Mouse (Mus musculus): Measurements from ENCODE around the gene Dnal1.
"Not testable (repeated sequence)": the region's sequence is repeated elsewhere in the genome, so short reads cannot be mapped to it uniquely, and the experiment has no call there.

The Dnal1 gene

DNA sequence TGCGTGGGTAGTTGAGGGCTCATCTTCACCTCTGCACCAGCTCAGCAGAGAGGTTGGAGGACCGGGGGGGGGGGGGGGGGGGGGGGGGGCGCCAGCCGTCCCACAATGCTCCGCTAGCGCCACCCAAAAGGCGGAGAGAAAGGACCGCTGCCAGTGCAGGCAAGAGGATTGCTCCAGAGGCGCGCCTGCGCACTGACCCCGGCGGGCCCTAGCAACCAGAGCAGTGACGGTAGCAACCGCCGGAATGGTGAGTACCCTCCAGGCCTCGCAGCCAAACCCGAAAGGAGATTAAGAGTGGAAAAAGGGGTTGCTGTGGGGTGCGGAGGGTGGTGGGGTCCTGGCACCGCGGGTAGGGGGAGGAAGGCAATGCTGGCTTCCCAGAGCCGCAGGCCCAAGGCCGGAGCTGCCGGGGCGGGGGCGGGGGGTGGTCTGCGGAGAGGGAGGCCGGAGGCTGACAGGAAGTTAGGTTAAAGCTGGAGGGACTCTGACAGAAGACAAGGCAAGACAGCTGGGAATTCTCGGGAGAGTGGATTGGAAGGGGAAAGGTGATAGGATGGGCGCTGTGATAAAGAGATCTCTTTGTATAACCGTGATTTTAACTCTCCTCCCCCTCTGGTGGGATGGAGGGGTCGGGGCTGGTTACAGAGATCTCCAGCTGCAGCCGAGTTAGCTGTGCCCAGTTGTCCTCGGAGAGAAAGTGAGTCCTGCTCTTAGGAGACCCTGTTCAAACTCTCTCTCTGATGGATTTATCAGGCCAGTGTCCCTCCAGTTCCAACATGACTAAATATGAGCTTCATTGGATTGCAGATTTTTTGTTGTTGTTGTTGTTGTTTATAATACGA lies at the start of gene Dnal1:
Gene Dnal1 (plus strand): TSS at position 214 of the 842 bp plus-strand sequence.
- DNase-seq, result peak; percentile 94

DNA sequence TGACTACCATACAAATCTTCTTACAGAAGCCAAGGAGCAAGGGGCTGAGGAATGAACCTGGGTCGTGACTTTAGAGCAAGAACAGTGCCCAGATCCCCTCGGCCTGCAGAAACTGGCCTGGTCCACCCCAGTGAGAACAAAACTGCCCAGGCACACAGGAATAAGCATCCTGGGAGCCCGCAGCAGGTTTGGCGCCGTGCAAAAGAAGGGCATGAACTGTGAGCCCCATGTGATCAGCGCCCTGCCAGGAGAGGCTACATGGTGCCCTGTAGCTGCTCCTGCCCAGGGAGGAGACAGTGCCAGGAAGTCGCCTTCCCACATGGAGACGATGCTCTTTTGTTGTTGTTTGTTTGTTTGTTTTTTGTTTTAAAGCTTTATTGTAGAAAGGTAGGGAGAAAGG lies 49.5 kb upstream of the Dnal1 start:
- no peak for DNase-seq

DNA sequence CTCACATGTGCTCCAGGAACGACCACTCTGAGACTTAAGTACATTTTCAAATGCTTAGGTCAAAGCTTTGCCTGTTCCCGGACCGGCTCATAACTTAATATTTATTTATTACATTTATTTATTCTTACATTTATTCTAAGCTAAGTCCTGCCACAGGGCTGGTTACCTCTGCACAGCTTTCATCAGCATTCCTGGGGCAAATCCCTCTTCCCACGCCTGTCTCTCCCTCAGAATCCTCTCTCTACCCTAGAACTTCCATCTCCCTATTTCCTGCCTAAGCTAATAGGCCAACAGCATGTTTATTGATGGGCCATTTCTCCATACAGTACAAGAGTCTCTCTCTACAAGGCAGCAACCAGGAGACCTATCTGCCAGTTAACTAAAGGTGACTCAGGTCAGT lies 46.4 kb upstream of the Dnal1 start:
- no peak for DNase-seq

DNA sequence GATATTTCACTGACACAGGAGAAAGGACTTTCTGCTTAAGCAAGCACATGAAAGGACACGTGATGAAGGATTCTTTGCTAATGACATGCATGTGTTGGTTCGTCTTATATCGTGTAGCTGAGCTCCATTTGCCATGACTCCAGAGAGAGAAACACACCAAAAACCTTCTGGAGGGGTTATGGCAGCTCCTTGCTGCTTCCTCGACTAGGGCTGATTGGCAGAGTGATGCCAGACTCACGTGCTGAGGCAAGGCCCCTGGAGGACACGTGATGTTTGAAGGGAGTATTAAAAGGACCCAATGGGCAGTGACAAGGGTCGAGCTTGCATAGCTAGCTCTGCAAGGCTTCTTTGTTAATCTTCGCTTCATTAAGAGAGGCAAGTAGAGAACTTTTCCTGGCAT lies 45.9 kb upstream of the Dnal1 start:
- DNase-seq, result no peak

DNA sequence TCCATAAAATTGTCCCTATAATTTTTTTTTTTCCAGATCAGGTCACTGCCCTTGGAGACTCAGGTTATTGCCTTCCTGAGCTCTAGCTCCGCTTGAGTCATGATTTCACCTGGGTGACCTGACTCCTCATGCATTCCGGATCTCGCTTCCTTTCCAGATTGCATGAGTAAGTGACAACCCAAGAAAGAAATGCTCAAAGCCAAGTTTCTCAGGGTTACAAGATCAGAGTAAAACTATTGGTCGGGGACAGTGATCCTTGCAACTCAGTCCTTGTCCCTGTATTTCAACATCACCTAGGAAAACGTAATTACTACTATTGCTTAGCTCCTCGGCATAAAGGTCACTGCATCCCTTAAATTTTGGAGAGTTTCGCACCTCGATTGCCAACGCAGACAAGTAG lies 45.2 kb upstream of the Dnal1 start, which contains the start of gene Acot5:
Gene Acot5 (plus strand): TSS at position 340 of the 400 bp plus-strand sequence.
- no peak for DNase-seq

DNA sequence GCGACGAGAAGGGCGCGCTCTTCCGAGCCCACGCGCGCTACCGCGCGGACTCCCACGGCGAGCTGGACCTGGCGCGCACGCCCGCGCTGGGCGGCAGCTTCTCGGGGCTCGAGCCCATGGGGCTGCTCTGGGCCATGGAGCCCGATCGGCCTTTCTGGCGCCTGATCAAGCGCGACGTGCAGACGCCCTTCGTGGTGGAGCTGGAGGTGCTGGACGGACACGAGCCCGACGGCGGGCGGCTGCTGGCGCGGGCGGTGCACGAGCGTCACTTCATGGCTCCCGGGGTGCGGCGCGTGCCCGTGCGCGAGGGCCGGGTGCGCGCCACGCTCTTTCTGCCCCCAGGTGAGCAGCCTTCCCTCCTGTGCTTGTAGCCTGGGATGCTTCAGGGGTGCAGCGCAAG lies 44.6 kb upstream of the Dnal1 start:
- peak; percentile 19 for DNase-seq

DNA sequence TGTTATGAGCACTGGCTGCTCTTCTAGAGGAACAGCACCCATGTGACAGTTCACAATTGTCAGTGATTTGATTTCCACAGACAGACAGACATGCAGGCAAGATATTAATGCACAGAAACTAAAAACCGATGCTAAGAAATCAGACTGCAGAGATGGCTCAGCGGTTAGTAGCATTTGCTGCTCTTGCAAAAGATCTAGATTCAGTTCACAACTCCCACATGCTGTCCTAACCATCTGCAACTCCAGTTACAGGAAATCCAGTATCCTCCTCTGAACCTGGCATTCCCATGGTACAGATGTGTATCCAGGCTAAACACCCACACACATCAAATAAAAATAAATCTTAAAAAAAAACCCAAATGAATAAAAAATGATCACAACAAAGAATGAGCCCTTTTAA lies 42.5 kb upstream of the Dnal1 start:
- DNase-seq, result no peak

DNA sequence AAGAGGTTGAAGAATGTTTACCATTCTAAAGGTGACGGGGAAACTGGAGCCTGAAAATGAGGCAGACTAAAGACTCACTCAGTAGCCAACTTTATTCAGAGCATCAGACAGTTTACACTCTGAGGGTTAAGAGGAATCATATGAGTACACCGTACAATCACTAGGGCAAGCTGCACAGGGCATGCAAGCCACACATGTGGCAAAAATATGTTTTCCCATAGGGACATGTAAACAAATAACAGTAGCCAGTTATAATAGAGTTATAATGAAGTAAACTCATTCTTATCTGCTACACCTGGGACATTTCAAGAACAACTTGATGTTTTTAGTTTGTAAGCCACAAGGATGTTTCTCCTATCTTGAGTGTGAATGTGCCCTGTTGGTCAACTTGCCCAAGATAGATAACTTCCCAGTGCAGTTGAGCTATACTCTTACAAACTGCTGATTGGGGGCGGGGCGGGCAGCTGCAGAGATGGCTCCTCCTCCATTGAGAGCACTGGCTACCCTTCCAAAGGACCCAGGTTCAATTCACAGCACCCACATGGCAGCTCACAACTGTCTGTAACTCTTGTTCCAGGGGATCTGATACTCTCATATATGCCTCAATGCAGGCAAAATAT lies 36.7 kb upstream of the Dnal1 start:
- DNase-seq, result no peak

DNA sequence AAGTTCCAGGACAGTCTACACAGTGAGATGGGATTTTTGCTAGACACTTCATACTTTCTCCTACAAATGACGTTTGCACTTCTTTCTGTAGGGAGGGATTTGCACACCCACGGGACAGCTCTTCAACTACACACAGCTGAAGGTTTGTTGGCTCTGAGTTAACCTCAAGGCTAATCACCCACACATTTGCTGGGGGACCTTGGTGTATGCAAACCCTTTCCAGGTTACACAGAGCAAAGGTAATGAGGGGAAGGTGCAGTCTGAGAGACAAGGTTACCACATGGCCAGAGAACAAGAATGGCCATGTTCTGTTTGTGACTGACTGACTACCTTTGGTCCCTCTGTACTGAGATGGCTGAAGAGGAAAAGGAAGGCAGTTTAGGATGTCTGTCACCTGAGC lies 30.3 kb upstream of the Dnal1 start:
- DNase-seq, result no peak

DNA sequence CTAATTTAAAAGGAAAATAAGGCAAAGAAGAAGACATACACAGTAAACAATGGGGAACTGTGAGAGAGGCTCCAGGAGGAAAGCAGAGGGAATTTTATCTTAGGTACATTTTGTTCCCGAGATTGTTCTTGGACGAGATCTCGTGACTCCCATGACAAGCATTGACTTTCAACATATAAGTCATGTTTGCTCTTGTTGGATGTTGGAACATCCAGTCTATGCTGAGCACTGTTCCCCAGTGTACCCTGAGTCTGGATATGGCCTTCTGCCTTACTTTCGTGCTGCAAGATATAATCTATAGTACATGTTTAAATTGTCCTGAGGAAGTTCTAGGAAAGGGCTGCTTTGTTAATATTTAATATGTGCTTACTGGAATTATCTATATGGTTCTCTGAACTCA lies 29.6 kb upstream of the Dnal1 start:
- DNase-seq, result no peak

DNA sequence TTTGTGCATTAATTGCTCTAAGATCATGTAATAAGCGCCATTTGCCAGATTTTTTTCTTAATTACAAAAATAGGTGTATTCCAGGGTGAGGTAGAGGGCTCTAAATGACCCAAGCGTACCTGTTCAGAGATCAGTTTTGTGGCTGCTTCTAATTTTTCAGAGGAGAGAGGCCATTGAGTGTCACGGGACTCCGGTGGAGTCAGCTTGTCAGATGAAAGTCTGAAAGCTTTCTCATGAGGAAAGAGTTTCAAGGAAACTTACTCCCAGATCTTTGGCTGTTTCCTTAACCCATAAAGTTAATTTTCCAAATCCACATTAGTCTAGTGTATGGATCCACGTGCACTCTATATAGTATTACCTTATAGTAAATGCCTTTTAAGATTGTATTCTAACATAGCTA lies 19.5 kb upstream of the Dnal1 start:
- not testable (repeated sequence) for DNase-seq

DNA sequence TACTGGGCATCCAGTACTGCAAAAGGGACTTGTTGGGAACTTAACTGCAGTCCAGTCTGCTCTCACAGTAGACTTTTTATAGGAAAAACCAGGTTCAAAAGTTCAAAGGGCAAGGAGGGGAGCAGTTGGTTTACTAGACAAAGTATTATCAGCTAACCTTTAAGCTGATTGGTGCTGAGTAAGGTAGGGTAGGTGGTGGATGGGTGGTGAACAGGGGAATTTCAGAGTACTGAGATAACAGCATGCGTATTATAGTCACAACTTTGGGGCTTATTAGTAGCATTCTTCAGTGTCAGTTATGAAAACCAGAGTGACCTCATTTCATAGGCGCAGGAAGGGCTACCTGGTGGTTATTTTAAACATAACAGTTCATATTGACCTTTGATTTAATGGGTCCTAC lies 14.6 kb upstream of the Dnal1 start:
- DNase-seq, result no peak

DNA sequence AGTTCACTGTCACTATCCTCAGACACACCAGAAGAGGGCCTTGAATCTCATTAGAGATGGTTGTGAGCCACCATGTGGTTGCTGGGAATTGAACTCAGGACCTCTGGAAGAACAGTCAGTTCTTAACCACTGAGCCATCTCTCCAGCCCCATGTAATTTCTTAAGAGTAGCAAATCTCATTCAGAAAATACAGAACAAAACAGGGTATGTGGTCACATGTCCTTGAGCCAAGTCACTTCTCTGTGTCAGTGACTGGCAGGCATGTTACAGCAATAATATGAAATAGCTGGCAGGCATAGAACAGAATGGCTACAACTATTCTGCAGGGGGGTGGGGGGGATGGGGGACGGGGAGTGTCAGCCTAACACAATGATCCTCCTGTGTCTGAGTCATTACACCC lies 14.1 kb upstream of the Dnal1 start:
- no peak for DNase-seq

DNA sequence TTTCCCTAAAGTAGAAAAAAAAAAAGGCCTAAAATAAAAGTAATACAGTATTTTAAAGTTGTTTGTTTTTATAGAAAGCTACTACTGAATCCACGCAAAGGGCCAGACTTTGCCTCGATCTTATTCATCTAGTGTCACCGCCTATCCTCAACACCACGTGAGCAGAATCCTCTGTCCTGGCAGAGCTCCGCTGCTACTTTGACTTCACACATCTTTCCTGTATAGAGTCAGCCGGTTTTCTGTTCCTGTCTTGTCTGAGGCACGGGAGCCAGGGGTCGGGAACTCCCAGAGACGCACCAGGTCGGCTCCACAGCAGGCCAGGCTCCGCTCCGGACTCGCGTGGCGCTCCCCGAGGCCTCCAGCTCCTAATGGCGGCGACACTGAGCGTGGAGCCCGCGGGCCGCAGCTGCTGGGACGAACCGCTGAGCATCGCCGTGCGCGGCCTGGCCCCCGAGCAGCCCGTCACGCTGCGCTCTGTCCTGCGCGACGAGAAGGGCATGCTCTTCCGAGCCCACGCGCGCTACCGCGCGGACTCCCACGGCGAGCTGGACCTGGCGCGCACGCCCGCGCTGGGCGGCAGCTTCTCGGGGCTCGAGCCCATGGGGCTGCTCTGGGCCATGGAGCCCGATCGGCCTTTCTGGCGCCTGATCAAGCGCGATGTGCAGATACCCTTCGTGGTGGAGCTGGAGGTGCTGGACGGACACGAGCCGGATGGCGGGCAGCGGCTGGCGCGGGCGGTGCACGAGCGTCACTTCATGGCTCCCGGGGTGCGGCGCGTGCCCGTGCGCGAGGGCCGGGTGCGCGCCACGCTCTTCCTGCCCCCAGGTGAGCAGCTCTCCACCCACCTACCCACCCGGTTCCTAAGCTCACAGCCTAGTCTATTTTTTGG lies 13.3 kb upstream of the Dnal1 start, which contains the start of gene Acot6:
Gene Acot6 (plus strand): TSS at position 51 of the 889 bp plus-strand sequence.
- peak; percentile 37 for DNase-seq

DNA sequence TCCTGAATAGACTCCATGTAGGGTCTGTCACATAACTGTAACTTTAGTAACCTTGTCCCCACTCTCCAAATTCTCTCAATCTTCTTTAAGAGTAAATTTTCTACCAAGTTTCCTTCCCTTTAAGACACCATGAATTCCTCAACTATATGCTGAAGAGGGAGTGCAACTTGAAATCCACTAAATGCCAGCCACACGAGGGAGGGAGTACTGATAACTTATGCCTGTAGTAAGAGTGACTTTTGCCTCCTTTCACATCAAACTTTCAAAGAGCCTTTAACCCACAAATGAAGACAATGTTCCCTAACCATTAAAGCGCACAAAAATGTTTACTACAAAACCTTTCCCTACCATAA lies 12.7 kb upstream of the Dnal1 start:
- no peak for DNase-seq

DNA sequence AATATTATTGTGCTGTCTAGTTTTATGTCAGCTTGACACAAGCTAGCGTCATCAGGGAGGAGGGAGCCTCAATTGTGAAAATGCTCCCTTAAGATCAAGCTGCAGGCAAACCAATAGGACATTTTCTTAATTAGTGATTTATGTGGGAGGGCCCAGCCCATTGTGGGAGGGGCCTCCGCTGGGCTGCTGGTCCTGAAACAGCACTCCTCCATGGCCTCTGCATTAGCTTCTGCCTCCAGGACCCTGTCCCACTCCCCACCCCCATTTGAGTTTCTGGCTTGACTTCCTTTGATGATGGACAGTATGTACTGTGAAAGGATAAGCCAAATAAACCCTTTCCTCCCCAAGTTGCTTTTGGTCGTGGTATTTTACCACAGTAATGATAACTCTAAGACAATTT lies 7.2 kb upstream of the Dnal1 start:
- no peak for DNase-seq

DNA sequence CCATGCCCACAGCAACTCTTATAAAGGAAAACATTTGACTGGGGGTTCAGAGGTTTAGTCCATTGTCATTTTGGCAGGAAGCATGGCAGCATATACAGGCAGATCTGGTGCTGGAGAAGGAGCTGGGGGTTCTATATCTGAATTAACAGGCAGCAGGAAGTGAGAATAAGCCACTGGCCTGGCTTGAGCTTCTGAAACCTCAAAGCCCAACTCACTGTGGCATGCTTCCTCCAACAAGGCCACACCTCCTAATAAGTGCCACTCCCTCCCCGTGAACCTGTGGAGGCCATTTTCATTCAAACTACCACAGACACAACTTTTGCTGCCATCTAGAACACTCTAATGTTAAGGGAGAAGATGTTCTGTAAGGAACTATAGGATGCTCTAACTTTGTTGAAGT lies 6.5 kb upstream of the Dnal1 start:
- DNase-seq, result no peak

DNA sequence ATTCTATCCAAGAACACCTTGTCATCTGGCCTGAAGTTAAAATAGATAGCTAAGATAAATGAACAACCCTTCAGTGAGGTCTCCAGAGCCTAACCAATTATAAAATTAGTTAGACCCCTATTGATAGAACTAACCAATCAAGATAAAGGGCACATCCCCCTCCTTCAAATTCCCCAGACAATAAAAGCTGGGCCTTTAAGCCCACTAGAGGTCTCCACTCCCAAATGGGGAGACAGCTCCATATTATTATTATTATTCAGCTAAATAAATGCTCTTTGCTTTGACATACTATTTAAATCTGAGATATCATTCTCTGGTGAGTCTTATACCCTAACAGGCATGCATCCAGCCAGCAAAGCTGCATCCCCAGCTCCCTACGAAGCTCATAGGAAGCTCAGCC lies 4.2 kb upstream of the Dnal1 start:
- no peak for DNase-seq

DNA sequence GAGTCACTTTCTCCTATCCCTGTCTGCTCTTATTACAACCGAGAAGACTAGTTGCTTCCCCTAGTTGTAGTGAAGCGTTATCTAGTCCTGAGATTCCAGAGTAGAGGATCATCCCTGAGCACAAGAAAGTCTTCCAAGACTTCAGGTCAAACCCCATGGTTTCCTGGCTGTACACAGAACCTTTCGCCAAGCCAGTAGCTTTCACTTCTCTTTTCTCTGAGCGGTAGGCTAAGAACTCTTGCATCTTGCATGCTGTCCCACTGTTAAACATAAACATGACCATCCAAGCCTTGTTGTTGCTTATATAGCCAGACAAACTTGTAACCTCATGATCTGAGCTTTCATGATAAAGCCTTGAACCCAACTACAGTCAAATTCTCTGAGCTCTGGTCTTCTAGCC lies 3.4 kb upstream of the Dnal1 start:
- no peak for DNase-seq

DNA sequence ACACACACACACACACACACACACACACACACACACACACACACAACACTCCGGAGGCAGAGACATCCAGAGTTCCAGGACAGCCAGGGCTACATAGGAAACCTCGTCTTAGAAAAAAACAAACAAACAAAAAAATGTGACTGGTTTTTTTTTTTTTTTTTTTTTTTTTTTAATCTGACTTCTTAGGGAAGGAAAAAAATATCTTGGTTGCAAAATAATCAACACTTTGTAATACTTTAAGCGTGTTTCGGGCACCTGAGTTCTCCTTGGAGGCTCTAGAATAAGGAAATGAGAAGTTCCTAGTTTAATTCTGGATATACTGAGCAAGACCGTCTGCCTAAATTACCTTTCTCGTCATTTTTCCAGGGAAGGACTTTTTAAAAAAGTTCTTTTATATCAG lies 490 bp upstream of the Dnal1 start:
- no peak for DNase-seq

DNA sequence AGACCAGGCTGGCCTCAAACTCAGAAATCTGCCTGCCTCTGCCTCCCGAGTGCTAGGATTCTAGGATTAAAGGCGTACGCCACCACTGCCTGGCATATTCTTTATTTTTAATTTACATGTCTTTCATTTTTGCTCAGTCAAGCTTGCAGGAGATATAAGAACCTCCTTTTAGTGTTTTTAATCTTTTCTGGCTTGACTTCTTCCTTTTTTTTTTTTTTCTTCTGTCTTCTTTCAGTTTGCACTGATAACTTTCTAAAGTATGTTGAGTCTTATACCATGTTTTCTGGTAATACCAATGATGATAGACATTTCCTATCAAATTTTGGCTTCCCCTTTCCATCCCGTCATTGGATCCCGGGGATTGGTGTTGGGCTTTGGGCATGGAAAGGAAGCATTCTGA lies 5.4 kb downstream of the Dnal1 start:
- no peak for DNase-seq

DNA sequence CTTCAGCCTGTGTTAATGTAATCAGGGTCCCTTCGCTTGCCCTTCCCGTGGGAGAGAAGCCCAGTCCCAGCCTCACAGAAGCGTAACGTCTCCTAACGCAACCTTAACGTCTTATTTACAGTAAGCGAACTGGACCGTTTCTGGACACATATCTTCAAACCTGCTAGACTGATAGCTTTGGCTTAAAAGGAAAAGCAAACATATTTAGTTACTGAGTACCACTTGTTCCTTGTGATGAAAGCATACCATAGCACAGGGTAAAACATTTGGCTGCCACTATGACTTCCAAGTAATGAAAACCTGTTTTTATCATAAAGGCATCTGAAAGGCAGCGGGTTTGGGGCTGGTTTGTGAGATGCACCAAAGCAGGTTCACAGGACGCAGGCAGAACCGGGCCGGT lies 11.7 kb downstream of the Dnal1 start:
- peak; percentile 31 for DNase-seq

DNA sequence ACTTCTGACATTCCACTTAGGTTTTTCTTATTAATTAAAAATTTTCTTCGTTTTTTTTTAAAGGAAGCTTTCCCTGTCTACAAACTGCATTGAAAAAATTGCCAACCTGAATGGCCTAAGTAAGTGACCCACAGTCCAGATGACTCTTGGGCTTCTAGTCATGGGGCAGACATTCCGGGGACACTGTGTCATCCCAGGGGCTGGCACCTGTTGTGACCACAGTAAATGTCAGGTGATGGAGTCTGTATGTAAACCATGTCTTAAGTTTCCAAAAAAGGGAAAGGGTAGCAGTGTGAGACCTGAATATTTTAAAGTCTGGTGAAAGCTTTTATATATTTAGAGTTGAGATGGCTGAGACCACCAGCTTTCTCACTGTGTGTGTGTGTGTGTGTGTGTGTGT lies 12.7 kb downstream of the Dnal1 start:
- no peak for DNase-seq

DNA sequence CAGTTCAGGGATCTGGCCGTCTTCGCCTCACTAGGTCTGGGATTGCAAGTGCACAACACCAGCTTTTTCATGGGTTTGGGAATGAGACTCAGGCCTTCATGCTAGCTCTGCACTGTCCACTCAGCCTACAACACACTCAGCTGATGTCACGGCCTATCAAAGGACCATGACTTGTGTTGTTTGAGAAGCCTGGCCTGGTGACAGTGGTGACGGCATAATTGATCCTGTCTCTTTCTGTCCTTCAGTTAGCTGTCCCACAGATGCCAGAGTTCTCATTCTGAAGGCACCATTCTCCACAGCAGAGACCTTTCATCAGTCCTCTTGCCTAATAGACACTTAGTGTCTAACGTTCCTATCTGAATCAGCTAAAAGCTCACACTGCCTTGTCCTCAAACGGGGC lies 14.4 kb downstream of the Dnal1 start:
- no peak for DNase-seq

Data from lung, postnatal 36 days (tissue).